Mouse (Mus musculus) heart, adult 2 months (tissue): Measurements from ENCODE around the gene Dusp7.

Experiments
- CTCF ChIP-seq: fragments of 200-600 bp; IDR thresholded peaks from 2 replicates; pipeline ENCODE4 v1.8.1; 2022; ENCODE audit warnings: antibody characterized with exemption, mild to moderate bottlenecking, moderate library complexity
- POLR2A ChIP-seq: fragments of 200-500 bp; IDR thresholded peaks from 2 replicates; pipeline ENCODE4 v1.6.1; 2011; ENCODE audit warnings: mild to moderate bottlenecking, low read depth, low read length, control low read depth; ENCODE audit not compliant: insufficient read depth

GRCm38 (mm10) chr9:106361140-106361539 lies 7.3 kb upstream of the Dusp7 start:
- no peak for TF ChIP-seq CTCF
- TF ChIP-seq POLR2A = no peak
